Mouse (Mus musculus) gonadal fat pad, adult 2 months (tissue): Measurements from ENCODE around the gene Rassf4. TPM values are rescaled to one million over a fixed set of nuclear protein-coding genes. Genes with fewer than 3 reads are reported as not detected.

Experiments used
- DNase-seq: peaks from one replicate; pipeline ENCODE4 v3.0.0-alpha.2; 2012; ENCODE audit warnings: low read depth
- polyA plus RNA-seq: library from polyadenylated mRNA; depleted of rRNA; stranded (reverse); fragments of >200 nt; gene quantifications from 2 replicates; pipeline ENCODE4 v1.2.3, GENCODE M21; 2012

Gene Rassf4
- polyA plus RNA-seq, 1 experiment = 14.6 TPM

DNA sequence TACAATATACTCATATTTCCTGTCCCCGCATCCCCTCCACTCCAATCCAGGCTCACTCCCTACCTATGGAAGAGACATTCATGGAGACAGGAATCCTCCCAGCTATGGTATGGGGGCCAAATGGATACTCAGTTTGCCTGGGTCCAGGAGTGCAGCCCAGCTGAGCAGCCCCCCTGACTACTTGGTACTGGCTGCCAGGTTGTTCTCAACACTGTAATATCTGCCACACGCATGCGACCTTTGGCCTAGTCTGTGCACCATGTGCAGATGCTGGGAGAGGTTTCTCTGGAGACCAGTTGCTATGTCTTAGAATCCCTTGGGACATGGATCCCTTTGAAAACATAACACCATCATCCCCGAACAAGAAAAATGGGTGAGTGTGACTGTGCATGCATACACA, 2.0 kb downstream of the Rassf4 start:
- DNase-seq = no peak

DNA sequence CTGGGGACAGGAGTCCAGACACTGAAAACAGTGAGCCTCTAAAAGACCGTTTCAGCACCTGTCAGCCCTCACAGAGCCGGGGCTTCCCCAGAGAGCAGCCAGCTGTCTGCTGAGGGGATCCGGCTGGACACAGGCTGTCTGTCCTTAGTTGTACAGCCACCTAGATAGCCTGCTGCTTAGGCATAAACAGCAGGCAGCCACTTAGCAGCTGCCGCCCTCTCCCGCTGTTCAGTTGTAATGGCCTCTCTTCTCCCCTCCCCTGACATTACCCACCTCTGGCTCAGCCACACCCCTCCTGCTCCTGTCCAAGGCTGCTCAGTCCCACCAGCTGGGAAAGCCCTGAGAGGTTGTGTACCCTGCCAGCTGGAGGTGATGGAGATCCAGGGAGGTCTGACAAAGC, 2.7 kb downstream of the Rassf4 start:
- DNase-seq = no peak

DNA sequence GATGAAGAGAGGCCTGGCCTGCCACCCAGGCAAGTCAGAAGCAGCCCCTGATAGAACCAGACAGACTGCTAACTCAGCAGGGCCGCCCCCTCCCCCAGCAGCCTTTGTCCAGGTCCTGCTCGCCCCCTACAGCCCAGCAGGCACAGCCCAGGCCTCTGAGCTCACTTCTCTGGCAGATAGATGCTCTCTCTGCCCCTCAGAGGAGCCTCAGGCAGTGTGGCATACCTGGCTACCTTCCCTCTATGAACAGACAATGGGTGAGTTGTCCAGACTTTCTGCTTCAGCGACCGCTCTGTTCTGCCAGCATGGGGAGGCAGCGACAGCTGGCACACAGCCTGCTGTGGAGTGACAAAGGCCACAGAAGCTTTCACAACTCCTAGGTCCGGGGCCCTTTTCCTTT, 3.6 kb downstream of the Rassf4 start:
- DNase-seq = no peak

DNA sequence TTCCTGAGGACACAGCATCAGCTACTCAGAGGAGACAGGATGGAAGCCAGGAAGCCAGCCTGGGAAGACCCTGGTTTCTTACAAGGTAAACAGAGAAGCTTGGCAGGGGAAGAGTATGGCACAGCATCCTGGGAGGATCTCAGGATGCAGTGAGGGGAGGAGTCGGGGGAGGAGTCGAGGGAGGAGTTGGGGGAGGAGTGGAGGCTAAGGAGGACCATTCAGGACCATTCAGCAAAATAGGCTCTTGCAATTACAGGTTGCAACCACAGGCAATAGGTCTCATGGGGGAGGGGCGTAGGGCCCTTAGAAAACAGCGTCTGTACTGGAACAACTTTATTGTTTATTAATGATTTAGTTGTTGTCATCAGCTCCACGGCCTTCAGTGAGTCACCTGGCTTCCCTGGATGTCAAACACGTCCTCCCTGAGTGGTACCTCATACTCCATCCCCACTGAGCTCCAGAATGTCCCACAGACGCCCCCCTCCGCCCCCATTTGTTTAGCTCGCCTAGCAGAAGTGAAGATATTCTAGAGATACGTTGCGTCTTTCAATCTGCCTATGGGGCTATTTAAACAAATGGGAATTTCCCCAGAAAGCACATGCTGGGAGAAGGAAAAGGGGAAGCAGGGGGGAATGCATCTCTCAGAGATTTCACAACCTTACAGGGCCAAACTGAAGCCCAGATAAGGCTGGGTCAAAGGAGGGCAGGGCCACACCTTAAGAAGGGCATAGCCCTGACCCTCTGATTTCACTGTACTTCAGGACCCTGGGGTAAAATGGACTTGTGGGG, 4.9 kb downstream of the Rassf4 start:
- DNase-seq = no peak

DNA sequence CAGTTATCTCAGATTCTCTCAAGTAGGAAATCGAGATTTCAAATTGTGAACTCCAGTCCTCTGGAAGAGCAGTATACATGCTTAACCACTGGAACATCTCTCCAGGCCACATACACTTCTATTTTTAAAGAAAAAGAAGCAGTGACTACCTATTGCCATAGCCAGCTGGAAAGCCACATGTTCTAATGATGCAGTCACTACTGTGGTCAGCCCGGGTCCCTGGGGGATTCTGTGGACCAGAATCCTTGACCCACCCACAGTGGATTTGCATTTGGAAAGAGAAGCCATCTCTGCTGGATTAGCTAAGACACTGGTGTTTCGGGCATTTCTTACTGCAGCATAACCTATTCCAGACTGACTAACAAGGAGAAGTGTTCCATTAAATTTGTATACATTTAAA, 6.4 kb downstream of the Rassf4 start:
- no peak for DNase-seq

DNA sequence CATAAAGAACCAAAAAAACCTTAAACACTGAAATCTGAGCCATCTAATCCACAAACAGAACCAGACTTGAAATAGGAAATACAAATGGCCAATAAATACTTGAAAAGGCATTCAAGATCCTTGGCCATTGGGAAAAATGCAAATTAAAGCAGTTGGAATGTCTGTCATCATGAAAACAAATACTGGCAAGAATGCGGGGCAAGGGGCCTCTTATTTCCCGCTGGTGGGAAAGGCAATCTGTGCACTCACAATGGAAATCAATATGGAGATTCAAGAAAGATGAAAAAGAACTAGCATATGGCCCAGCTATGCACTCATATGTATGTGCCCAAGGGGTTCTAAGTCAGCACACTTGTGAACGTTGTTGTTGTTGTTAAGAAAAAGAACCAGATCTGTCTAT, 6.9 kb downstream of the Rassf4 start:
- no peak for DNase-seq

DNA sequence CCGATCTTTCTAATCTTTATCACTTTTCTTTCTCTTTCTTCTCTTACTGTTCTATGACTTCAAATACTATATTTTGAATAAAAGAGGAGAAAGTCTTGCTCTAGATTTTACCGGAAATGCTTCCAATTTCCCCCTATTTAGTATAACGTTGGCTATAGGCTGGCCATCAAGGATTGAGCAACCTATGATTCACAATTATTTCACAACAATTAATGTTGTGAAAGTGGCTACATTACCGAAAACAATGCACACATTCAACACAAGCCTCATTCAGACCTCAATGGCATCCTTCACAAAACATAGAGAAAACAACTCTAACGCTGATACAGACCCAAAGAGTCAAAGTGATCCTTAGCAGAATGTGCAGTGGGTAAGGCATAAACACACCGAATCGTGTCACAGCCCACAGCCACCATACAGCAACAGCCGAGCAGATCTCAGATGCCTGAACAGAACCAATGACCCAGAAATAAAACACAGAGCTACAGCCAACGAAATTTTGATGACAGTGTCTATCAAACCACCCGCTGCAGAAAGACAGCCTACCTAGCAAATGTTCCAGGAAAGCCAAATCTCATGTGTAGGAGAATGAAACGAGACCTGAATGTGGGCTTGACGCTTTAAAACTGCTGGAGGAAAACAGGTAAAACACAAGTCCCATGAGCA, 7.5 kb downstream of the Rassf4 start:
- DNase-seq = no peak

DNA sequence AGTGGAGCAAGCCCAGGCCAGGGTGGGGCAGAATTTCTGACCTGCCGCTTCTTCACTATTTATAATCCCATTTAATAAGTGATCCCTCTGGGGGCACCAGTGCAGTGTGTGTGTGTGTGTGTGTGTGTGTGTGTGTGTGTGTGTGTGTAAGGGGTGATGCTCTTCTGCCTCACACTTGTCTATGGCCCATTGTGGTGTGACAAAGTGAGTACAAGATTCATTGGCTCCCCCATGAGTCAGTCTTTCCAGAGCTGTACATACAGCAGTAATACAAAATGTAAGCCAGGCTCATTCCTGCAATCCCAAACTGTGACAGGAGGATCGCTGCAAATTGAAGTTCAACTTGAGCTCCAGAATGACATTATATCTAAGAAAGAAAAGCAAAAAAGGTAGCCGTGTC, 8.9 kb downstream of the Rassf4 start:
- DNase-seq = no peak

DNA sequence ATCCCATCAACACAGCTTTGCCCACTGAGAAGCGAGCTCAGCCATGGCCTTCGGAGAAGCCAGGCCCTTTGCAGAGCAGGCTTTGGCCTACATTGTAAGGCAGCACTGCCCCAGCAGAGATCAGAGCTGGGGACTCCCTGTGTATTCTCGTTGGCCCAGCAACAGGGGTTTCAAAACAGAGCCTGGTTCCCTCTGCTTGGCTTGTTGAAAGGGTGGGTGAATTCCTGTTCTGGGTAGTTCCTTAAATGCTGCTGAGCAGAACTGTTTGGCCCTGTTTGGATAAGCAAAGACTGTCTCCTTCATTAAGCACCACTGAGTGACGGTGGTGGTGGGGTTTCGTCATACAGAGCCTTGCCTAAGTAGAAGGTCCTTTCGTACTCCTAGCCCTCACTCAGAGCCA, 9.7 kb downstream of the Rassf4 start:
- DNase-seq = no peak

DNA sequence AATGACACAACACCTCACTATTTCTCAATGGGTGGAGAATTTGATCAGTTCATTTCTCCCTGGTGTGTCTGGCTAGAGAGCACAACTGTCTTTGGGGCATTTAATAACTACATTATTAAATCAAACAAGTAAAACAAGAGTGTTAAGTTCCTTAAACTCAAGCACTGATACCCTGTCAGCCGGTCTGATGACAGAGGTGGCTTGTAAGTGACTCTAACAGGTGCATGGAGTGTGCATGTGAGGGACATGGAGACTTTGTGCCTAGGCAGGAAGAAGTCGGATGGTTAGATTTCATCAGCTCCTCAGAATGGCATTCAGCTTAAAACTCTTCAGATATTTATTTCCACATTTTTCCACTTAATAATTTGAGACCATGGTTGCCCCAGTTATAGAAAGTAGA, 10.4 kb downstream of the Rassf4 start:
- DNase-seq = no peak

DNA sequence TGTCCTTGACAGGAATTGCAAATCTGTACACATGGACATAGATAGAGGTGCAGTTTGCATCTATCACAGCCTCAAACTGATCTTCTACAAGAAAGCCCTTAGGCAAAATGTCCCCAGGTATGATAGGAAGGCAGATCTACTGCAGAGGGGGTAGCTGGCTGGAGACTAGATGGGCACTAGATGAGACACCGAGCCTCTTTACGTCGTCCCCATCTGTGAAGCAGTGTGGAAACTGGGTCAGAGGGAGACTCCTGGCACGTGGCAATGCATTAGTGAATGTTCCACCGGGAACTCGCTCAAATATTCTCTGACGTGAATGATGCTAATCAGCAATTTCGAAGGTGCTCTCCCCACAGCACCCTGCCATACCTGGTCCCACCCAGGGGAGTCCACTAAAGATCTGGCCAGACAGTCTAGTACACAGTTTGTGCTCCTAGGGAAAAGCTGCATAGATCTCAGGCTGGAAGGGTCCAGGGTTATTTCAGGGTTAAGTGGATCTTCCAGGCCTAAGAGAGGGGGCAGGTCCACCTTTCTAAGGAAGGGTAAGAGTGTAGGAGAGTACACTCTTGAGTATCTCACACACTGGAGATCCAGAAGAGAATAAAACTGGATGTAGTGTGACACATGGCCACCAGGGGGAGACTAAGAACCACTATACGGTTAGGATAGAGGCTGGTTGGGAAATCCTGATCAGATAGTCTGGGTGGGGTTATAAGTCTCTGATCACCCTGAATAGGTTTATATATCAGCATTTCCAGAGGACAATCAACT, 19.9 kb downstream of the Rassf4 start:
- DNase-seq = no peak

DNA sequence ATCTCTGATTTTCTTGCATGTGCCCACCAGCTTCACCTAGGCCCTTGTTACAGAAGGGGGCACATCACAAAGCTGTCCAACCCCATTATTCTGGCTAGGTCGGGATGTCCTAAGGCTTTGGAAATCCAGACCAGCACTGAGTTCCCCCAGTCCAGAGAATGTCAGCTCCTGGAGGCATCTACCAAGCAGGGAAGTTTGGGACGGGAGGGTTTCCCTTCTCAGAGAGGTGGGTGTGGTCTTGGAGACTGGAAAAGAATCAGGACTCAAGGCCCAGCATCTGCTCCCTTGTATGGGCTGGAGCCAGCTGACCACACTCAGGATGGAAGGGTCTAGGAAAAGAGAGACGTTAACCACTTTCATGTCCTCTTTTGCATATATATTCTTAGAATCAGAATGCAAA, 20.6 kb downstream of the Rassf4 start:
- no peak for DNase-seq

DNA sequence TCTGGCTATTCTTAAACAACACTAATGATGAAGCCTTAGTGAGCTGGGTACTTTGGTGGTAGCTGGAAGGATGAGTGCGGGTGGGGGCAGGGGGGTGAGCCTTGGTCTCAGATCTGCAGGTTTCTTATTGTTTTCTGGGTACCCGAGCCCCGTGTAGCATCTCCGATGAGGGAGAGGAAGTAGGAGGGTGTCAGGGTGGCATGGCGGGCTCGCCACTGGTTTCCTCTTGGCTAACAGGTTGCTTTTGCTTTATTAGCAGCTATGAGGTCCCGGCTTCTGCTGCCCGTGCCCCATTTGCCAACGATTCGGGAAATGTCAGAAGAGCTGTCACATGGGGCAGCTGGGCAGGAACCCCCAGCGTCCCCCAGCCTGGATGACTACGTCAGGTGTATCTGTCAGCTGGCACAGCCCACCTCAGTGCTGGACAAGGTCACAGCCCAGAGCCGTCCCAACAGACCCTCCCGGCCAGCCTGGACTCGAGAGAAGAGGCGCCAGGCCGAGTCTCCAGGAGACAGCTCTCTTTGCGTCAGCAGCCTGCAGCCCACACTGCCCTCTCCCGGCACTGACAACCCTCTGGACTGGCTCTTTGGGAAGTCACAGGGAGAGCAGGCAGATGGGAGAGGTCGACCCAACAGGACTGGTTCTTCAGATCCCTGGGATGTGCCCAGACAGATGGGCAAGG, 22.2 kb downstream of the Rassf4 start:
- no peak for DNase-seq

DNA sequence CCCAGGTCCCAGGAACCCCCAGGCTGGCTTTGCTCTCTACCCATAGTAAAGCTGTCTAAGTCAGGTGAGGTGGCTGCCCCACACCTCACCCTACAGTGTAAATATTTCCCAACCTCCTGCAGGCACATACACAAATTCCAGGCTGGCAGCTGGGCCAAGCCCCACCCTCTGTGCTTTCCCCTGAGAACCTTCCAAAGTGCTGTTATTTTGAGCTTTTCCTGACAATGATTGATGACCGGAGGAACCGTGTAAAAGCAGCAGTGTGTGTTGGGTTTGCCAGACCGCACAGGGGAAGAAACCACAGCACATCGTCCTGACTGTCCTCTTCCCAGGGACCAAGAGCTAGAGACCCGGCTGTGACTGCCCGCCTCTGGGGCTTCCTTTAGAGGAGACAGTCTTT, 23.3 kb downstream of the Rassf4 start, which contains the start of gene Depp1:
TSS of gene Depp1 (plus strand) at position 204 of the 400 bp plus-strand sequence.
- DNase-seq = no peak

DNA sequence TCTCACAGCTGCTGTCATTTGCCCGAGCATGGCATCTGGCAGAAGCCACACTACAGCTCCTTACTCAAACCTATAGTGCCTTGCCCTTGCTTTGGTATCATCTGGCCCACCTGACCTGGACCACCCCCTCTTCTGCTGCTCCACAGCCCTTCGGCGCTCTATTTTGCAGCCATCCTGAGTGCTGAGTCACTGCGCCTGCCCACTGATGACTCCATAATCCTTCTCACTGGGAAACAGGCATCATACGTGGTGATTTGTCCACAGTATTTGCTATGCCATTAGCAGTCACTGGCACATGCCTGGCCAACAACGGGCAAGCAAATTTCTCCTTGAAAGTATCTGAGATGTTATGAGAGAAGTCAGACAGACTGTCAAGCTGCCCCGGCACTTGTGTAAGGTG, 23.9 kb downstream of the Rassf4 start:
- no peak for DNase-seq

DNA sequence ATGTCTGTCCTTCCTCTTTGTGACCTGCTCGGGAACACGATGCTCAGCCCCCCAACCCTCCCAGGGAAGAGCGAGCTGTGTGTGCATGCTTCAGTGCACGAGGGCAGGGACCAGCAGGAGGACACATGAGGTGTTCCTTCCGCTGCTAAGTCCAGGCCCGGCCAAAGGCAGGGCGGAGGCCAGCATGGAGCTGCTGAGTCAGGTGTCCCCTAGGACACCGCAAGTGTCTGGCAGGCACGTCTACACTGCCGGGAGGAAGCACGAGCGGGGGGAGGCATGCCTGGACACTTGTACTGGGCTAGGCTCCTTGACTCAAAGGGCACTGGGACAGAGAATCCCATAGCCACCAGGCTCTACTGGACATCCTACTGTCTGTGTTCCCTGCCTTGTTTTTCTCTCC, 26.0 kb downstream of the Rassf4 start:
- no peak for DNase-seq

DNA sequence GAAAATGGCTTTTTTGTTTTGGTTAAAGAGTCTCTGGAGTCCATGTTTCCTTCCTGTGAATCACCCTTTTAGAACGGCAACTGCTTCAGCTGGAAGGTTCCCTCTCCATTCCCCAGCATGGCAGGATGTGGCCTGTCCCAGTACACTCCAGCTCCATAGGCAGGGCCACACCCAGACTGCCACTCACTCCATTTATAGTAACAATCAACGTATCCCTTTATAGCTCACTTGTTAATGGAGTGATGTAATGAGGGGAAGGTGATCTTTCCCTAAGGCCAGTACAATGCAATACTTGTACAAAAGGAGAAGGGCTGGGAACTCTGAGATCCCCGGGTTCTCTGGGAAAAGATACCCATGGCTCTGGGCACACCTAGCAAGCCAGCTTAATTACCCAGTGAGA, 29.4 kb downstream of the Rassf4 start:
- peak; percentile 50 for DNase-seq

DNA sequence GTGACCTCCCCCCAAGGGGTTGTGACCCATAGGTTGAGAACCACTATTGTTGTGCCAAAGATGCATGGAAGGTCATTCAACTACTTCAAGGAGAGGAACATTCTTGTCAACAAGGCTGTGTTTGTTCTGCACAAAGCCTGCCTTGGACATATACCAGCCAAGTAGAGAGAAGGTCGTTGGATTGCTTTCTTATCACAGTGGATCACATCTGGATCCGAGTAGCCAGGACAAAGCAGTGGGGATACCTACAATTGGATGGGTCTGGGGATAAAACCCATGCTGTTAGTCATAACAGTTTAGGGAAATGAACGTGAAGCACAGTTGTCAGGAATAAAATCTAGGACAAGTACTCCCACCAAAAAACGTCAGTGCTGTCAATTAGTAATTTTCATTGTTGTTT, 29.9 kb downstream of the Rassf4 start:
- DNase-seq = no peak

DNA sequence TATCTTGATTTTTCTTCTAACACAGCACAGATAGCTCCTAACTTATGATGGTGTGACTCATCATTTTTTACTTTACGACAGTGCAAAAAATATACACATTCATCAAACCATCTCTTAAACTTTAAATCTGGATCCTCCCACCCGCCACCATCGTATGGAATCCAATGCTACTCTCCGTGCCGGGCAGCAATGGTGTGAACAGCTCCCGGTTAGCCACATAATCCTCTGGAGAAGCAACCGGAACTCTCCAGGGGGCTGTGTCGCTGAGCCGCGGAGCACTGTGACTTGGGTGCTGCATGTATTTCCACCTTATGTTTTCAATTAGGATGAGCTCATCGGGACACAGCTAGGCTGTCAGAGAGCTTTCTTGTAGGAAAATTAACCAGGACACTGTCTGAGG, 30.8 kb downstream of the Rassf4 start:
- DNase-seq = no peak

DNA sequence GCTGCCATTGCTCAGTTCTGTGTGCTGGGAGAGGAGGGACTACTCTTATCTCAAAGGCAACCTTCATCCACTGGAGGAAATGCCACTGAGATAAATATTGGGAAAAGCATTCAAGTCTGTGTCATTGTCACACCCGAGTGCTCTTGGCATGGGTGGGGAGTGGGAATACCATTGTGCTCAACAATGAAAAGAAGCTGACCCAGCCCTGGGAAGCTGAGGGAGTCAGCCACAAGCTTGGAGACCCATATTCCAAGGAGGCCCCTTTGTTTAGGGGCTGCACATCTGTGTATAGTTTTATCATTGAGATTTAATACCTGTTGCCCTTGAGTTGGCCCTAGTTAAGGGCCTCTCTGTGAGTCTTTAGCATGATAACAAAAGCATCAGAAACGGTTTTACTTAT, 34.1 kb downstream of the Rassf4 start:
- DNase-seq = no peak

DNA sequence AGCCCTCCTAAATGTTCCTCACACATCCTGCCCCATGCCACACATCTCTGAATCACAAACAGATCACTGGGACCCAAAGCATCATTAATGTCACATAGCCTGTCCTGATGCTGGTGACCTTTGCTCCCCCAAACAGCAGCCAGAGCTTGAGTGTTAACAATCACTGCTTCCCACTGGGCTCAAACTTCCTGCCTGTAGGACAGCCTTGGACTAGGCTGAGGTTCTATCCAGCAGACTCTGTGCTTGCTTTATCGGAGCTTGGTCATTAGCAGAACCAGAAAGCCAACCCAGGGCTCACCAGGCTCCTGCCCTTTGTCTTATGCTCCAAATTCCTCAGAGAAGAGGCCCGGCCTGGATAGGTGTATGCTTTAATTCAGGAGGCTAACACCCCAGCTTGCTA, 34.9 kb downstream of the Rassf4 start:
- no peak for DNase-seq

DNA sequence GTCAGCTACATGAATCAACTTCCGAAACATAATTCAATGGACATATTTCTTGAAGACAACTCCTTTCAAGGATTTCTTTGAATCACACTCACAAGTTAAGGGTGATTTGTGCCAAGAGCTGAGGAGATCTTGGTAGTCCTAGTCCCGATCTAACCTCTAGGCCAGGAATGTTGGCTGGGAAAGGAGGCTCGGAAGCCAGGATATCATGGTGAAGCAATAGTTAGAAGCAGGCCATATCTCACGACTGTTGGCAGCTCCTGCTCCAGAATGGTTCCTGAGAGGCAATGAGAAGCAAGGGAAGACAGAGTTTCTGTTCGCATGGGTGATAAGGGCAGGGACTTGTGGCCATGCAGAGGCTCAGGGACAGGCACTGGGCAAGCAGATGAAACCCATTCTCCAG, 36.3 kb downstream of the Rassf4 start:
- DNase-seq = no peak
